Mouse (Mus musculus): ENCODE results near the gene Sez6l.

Gene Sez6l

GRCm38 (mm10) chr5:112533312-112534075 lies 43.5 kb downstream of the Sez6l start:
- no peak for DNase-seq (ENCODE audit: low spot score in 2 of 2)

- DNase-seq (ENCODE audit: low spot score in 2 of 2): no peak
Measured at GRCm38 (mm10) chr5:112532894-112533293, 44.1 kb downstream of the Sez6l start.

- DNase-seq (ENCODE audit: low spot score in 2 of 2): no peak
Measured at GRCm38 (mm10) chr5:112532210-112532609, 44.8 kb downstream of the Sez6l start.

GRCm38 (mm10) chr5:112531111-112531510 lies 45.9 kb downstream of the Sez6l start:
- DNase-seq (ENCODE audit: low spot score in 2 of 2): no peak

GRCm38 (mm10) chr5:112526936-112527335 lies 50.0 kb downstream of the Sez6l start:
- peak; percentile 78 to 79 for DNase-seq (ENCODE audit: low spot score in 2 of 2)

GRCm38 (mm10) chr5:112526435-112526834 lies 50.5 kb downstream of the Sez6l start:
- no peak for DNase-seq (ENCODE audit: low spot score in 2 of 2)

- no peak for DNase-seq (ENCODE audit: low spot score in 2 of 2)
Measured at GRCm38 (mm10) chr5:112525980-112526379, 51.0 kb downstream of the Sez6l start.

- no peak for DNase-seq (ENCODE audit: low spot score in 2 of 2)
Measured at GRCm38 (mm10) chr5:112525271-112525670, 51.7 kb downstream of the Sez6l start.

- no peak for DNase-seq (ENCODE audit: low spot score in 2 of 2)
Measured at GRCm38 (mm10) chr5:112523796-112524195, 53.2 kb downstream of the Sez6l start.

- no peak for DNase-seq (ENCODE audit: low spot score in 2 of 2)
Measured at GRCm38 (mm10) chr5:112523331-112523730, 53.7 kb downstream of the Sez6l start.

- no peak for DNase-seq (ENCODE audit: low spot score in 2 of 2)
Measured at GRCm38 (mm10) chr5:112521703-112522527, 55.1 kb downstream of the Sez6l start.

- DNase-seq (ENCODE audit: low spot score in 2 of 2): no peak
Measured at GRCm38 (mm10) chr5:112520826-112521702, 55.9 kb downstream of the Sez6l start.

GRCm38 (mm10) chr5:112518773-112519172 lies 58.2 kb downstream of the Sez6l start:
- DNase-seq (ENCODE audit: low spot score in 2 of 2): no peak

GRCm38 (mm10) chr5:112517454-112517853 lies 59.5 kb downstream of the Sez6l start:
- DNase-seq (ENCODE audit: low spot score in 2 of 2): no peak

- no peak for DNase-seq (ENCODE audit: low spot score in 2 of 2)
Measured at GRCm38 (mm10) chr5:112516527-112516926, 60.5 kb downstream of the Sez6l start.

- DNase-seq (ENCODE audit: low spot score in 2 of 2): peak in 1 of 2 experiments; percentile 74
Measured at GRCm38 (mm10) chr5:112510351-112510750, 66.6 kb downstream of the Sez6l start.

- no peak for DNase-seq (ENCODE audit: low spot score in 2 of 2)
Measured at GRCm38 (mm10) chr5:112509916-112510315, 67.1 kb downstream of the Sez6l start.

- DNase-seq (ENCODE audit: low spot score in 2 of 2): peak; percentile 89 to 91
Measured at GRCm38 (mm10) chr5:112505595-112505994, 71.4 kb downstream of the Sez6l start.

- DNase-seq (ENCODE audit: low spot score in 2 of 2): no peak
Measured at GRCm38 (mm10) chr5:112501384-112501783, 75.6 kb downstream of the Sez6l start.

GRCm38 (mm10) chr5:112499918-112500682 lies 76.9 kb downstream of the Sez6l start:
- DNase-seq (ENCODE audit: low spot score in 2 of 2): no peak

Data from right cerebral cortex, postnatal 10 days (tissue).